Mouse (Mus musculus) B cell, adult 2 months (primary cell): ENCODE measurements around the gene Ifit1bl1.
"Not testable (repeated sequence)": the region's sequence is repeated elsewhere in the genome, so short reads cannot be mapped to it uniquely, and the experiment has no call there.

Experiments
- DNase-seq, 2 experiments: peaks; one replicate each; pipeline ENCODE4 v3.0.0; 2022

Gene Ifit1bl1

GRCm38 (mm10) chr19:34601888-34602287, at the start of gene Ifit1bl1:
Gene Ifit1bl1 (minus strand): TSS chr19:34601956.
- DNase-seq = peak; percentile 39 to 43

GRCm38 (mm10) chr19:34650997-34651396, 49.2 kb upstream of the Ifit1bl1 start:
- DNase-seq = no peak

GRCm38 (mm10) chr19:34650276-34650675, 48.5 kb upstream of the Ifit1bl1 start:
- DNase-seq = no peak

GRCm38 (mm10) chr19:34647630-34648029, 45.9 kb upstream of the Ifit1bl1 start:
- DNase-seq = not testable (repeated sequence)

GRCm38 (mm10) chr19:34642616-34643015, 40.9 kb upstream of the Ifit1bl1 start:
- no peak for DNase-seq

GRCm38 (mm10) chr19:34640623-34641022, 38.9 kb upstream of the Ifit1bl1 start, which contains the start of the genes Ifit1bl2 and Ifit1:
Gene Ifit1bl2 (minus strand): TSS chr19:34640743.
Gene Ifit1 (plus strand): TSS chr19:34640871.
- DNase-seq = peak; percentile 49 to 55

- peak; percentile 73 to 75 for DNase-seq
These were observed 35.3 kb upstream of the Ifit1bl1 start for GRCm38 (mm10) chr19:34636933-34637557.

GRCm38 (mm10) chr19:34633484-34633883, 31.7 kb upstream of the Ifit1bl1 start:
- no peak for DNase-seq

- no peak for DNase-seq
These were observed 29.7 kb upstream of the Ifit1bl1 start for GRCm38 (mm10) chr19:34631487-34631886.

- DNase-seq = no peak
These were observed 25.7 kb upstream of the Ifit1bl1 start for GRCm38 (mm10) chr19:34627496-34627895.

GRCm38 (mm10) chr19:34624663-34625062, 22.9 kb upstream of the Ifit1bl1 start:
- DNase-seq = no peak

- DNase-seq = no peak
These were observed 22.0 kb upstream of the Ifit1bl1 start for GRCm38 (mm10) chr19:34623781-34624180.

GRCm38 (mm10) chr19:34620871-34621270, 19.1 kb upstream of the Ifit1bl1 start:
- DNase-seq = no peak

- DNase-seq = not testable (repeated sequence)
These were observed 10.7 kb upstream of the Ifit1bl1 start for GRCm38 (mm10) chr19:34612243-34613001.

- DNase-seq = not testable (repeated sequence)
These were observed 8.4 kb upstream of the Ifit1bl1 start for GRCm38 (mm10) chr19:34610118-34610517.

GRCm38 (mm10) chr19:34607237-34608051, 5.7 kb upstream of the Ifit1bl1 start, which contains the start of gene Ifit3b:
Gene Ifit3b (plus strand): TSS chr19:34607970.
- DNase-seq = peak; percentile 55 to 62

- DNase-seq = no peak
These were observed 3.7 kb upstream of the Ifit1bl1 start for GRCm38 (mm10) chr19:34605472-34605871.

- DNase-seq = peak; percentile 50 to 56
These were observed 2.5 kb downstream of the Ifit1bl1 start for GRCm38 (mm10) chr19:34599250-34599649.

- DNase-seq = no peak
These were observed 3.4 kb downstream of the Ifit1bl1 start for GRCm38 (mm10) chr19:34598341-34598740.

GRCm38 (mm10) chr19:34596811-34597210, 4.9 kb downstream of the Ifit1bl1 start:
- no peak for DNase-seq

- DNase-seq = not testable (repeated sequence)
These were observed 7.2 kb downstream of the Ifit1bl1 start for GRCm38 (mm10) chr19:34594523-34594922.

- peak in 1 of 2 experiments; percentile 44 for DNase-seq
These were observed 8.3 kb downstream of the Ifit1bl1 start for GRCm38 (mm10) chr19:34593456-34593855.

GRCm38 (mm10) chr19:34588959-34589358, 12.8 kb downstream of the Ifit1bl1 start:
- no peak for DNase-seq
